In genomic region chr4:32303076-32303475, GRCm38 (mm10) we compare ENCODE assay signal across 8 mouse cellular contexts.
DNase-seq lines count a peak whose midpoint lies in the region; ATAC-seq and TF ChIP-seq lines count a peak whose summit lies in the region.

No protein-coding gene starts in this region.

- intact Hi-C loops in heart, postnatal 10 days (cut with DNase I) = loop anchor here (1.0 to 5.0 kb wide), 2 partner anchors 34 to 234 kb away; no protein-coding TSS in a partner anchor

- H3K27ac ChIP-seq in forebrain, embryonic 11.5 days (ENCODE audit: low read depth, low read length) = peak overlapping the region; percentile 78
- peak overlapping the region; percentile 90 for H3K27ac ChIP-seq in limb, embryonic 13.5 days
- H3K27ac ChIP-seq in olfactory bulb, adult 2 months (ENCODE audit: insufficient read depth, low read depth, low read length) = peak overlapping the region; percentile 59; the same call in 1 of the 2 replicates

- whole genome bisulfite sequencing in forebrain, embryonic 11.5 days = 14% methylated on average over 4 of the region's 4 CpGs
- 2% methylated on average over 4 of the region's 4 CpGs for WGBS in limb, embryonic 13.5 days
- 46% methylated on average over 4 of the region's 4 CpGs for WGBS in olfactory bulb, adult 2 months

- no peaks in the 10 kb centered on the region; the same call in 1 of the 2 replicates for H3K36me3 ChIP-seq in forebrain, embryonic 11.5 days (ENCODE audit: control insufficient read depth, insufficient read depth, low read length)
- no peaks in the 10 kb centered on the region for H3K36me3 ChIP-seq in limb, embryonic 13.5 days

- TF ChIP-seq CTCF in olfactory bulb, adult 2 months (IDR thresholded peaks at IDR 0.05; ENCODE audit: insufficient read depth, low read depth, low read length) = no peak

- H3K9ac ChIP-seq in forebrain, embryonic 11.5 days (ENCODE audit: low read length) = 0 out of 2 replicates have a peak overlapping the region, but pooled peaks have one; percentile 21
- H3K9ac ChIP-seq in limb, embryonic 13.5 days = 0 out of 2 replicates have a peak overlapping the region, but pooled peaks have one; percentile 39

- TF ChIP-seq POLR2A in olfactory bulb, adult 2 months (IDR thresholded peaks at IDR 0.05; ENCODE audit: insufficient read depth, low read depth, low read length) = no peak

- no peak overlapping the region for H3K4me3 ChIP-seq in forebrain, embryonic 11.5 days (ENCODE audit: low read depth, low read length)
- peak overlapping the region; percentile 7; the same call in 1 of the 2 replicates for H3K4me3 ChIP-seq in limb, embryonic 13.5 days
- H3K4me3 ChIP-seq in olfactory bulb, adult 2 months (ENCODE audit: insufficient read depth, low read depth, low read length) = no peak overlapping the region

- peak; percentile 9 for DNase-seq in testis, postnatal 14 days (ENCODE audit: low spot score)
- DNase-seq in testis, postnatal 10 days (ENCODE audit: low spot score) = no peak
- DNase-seq in forebrain, embryonic 11.5 days (ENCODE audit: low spot score) = peak; percentile 64
- DNase-seq in heart, postnatal 10 days = peak; percentile 78 to 80
- DNase-seq in thymus, postnatal 14 days = no peak
- no peak for DNase-seq in spleen, adult 12 weeks (ENCODE audit: low spot score)

- H3K4me2 ChIP-seq in forebrain, embryonic 11.5 days (ENCODE audit: low read depth, low read length, severe bottlenecking) = 0 out of 2 replicates have a peak overlapping the region, but pooled peaks have one; percentile 16
- peak overlapping the region; percentile 54 for H3K4me2 ChIP-seq in limb, embryonic 13.5 days (replicated peaks)

- ATAC-seq in forebrain, embryonic 11.5 days (replicated peaks; ENCODE audit: low FRiP score) = peak; percentile 57
- peak; percentile 88 for ATAC-seq in limb, embryonic 13.5 days (ENCODE audit: low FRiP score, low read depth)

- no peaks in the 10 kb centered on the region for H3K27me3 ChIP-seq in forebrain, embryonic 11.5 days (ENCODE audit: control insufficient read depth, insufficient read depth, low read length)
- H3K27me3 ChIP-seq in limb, embryonic 13.5 days = no peaks in the 10 kb centered on the region

- H3K4me1 ChIP-seq in forebrain, embryonic 11.5 days (replicated peaks; ENCODE audit: control insufficient read depth, insufficient read depth, low read length) = peaks cover 38% of the 10 kb centered on the region
- peaks cover 84% of the 10 kb centered on the region for H3K4me1 ChIP-seq in limb, embryonic 13.5 days
- H3K4me1 ChIP-seq in olfactory bulb, adult 2 months (ENCODE audit: control insufficient read depth, insufficient read depth, low read length) = peaks cover 19% of the 10 kb centered on the region

- no peaks in the 10 kb centered on the region for H3K9me3 ChIP-seq in forebrain, embryonic 11.5 days (ENCODE audit: control insufficient read depth, low read length)
- no peaks in the 10 kb centered on the region for H3K9me3 ChIP-seq in limb, embryonic 13.5 days

Comparison
In these comparisons a context has a peak if more than half of its experiments do, and no peak if none do; other contexts are left out.
1. DNase-seq: peak in testis, postnatal 14 days (single experiment), forebrain, embryonic 11.5 days (single experiment) and heart, postnatal 10 days (2 of 2); none in testis, postnatal 10 days (single experiment), thymus, postnatal 14 days (single experiment) and spleen, adult 12 weeks (single experiment).
2. Peak in every context shown above with its lines, with median percentiles within 50 percentile points of each other: H3K27ac ChIP-seq.